11 mouse cellular contexts compared by ENCODE assay signal in genomic region chr1:171319748-171320147, GRCm38 (mm10). TPM values are rescaled to one million over a fixed set of nuclear protein-coding genes. Genes with fewer than 3 reads are reported as not detected.
DNase-seq lines count a peak whose midpoint lies in the region; ATAC-seq and TF ChIP-seq lines count a peak whose summit lies in the region.
"Had no signal": no experiment of that assay in that cellular context is flagged by ENCODE, and none has a peak within 500 bp of the region (broad histone marks: within the 10 kb centered on the region; RNA-seq: fewer than 3 reads in every experiment).

No protein-coding gene starts in this region.

- H3K4me3 ChIP-seq in E14TG2a.4 (replicated peaks; ENCODE audit: low read length) = peak overlapping the region; percentile 87
- peak overlapping the region; percentile 42 for H3K4me3 ChIP-seq in embryonic facial prominence, embryonic 10.5 days
- peak overlapping the region; percentile 24 for H3K4me3 ChIP-seq in kidney, postnatal 0 days (replicated peaks; ENCODE audit: low read depth, low read length)
- H3K4me3 ChIP-seq: erythroblast, embryonic 14.5 days had no signal

- H3K4me2 ChIP-seq in kidney, postnatal 0 days (ENCODE audit: low read length) = peak overlapping the region; percentile 48

- no peak overlapping the region; the same call in 1 of the 2 replicates for H3K27ac ChIP-seq in embryonic facial prominence, embryonic 10.5 days (replicated peaks)
- H3K27ac ChIP-seq in kidney, postnatal 0 days = no peak overlapping the region

- H3K27me3 ChIP-seq in E14TG2a.4 (ENCODE audit: insufficient read depth, low read length) = no peaks in the 10 kb centered on the region
- H3K27me3 ChIP-seq in embryonic facial prominence, embryonic 10.5 days (replicated peaks; ENCODE audit: low read depth, poor library complexity, severe bottlenecking) = no peaks in the 10 kb centered on the region
- no peaks in the 10 kb centered on the region for H3K27me3 ChIP-seq in kidney, postnatal 0 days (ENCODE audit: insufficient read depth, low read length)

- peak; percentile 71 for DNase-seq in heart, adult 11 months
- no peak for DNase-seq in heart, postnatal 36 days
- DNase-seq in embryonic facial prominence, embryonic 10.5 days (ENCODE audit: low spot score) = no peak
- no peak for DNase-seq in kidney, postnatal 0 days (ENCODE audit: low spot score)
- no peak for DNase-seq in frontal cortex, postnatal 14 days (ENCODE audit: low spot score in 2 of 2)
- DNase-seq in thymus, postnatal 4 days = no peak
- no peak for DNase-seq in adrenal gland, postnatal 25 days
- DNase-seq: adrenal gland, adult 8-10 months; thymus, postnatal 25 days had no signal

- 13% methylated on average over 7 of the region's 7 CpGs for WGBS in embryonic facial prominence, embryonic 10.5 days
- 10% methylated on average over 7 of the region's 7 CpGs for WGBS in kidney, postnatal 0 days

- TF ChIP-seq CTCF in E14TG2a.4 (conservative IDR thresholded peaks at IDR 0.05; ENCODE audit: low read length) = no peak
- no peak for TF ChIP-seq CTCF in kidney, postnatal 0 days (IDR thresholded peaks at IDR 0.05; ENCODE audit: low read depth)

- H3K4me1 ChIP-seq in E14TG2a.4 (replicated peaks; ENCODE audit: low read depth, low read length) = peaks cover 55% of the 10 kb centered on the region
- peaks cover 9% of the 10 kb centered on the region; the same call in 1 of the 2 replicates for H3K4me1 ChIP-seq in embryonic facial prominence, embryonic 10.5 days
- no peaks in the 10 kb centered on the region for H3K4me1 ChIP-seq in kidney, postnatal 0 days (replicated peaks; ENCODE audit: insufficient read depth, low read length)

- H3K9me3 ChIP-seq in E14TG2a.4 (ENCODE audit: low read length) = no peaks in the 10 kb centered on the region
- H3K9me3 ChIP-seq in embryonic facial prominence, embryonic 10.5 days = no peaks in the 10 kb centered on the region
- H3K9me3 ChIP-seq in kidney, postnatal 0 days (replicated peaks; ENCODE audit: low read length) = no peaks in the 10 kb centered on the region

- intact Hi-C loops in heart, postnatal 36 days (cut with DNase I) = loop anchor here (5.0 kb wide), 2 partner anchors 158 to 248 kb away; no protein-coding TSS in a partner anchor

- no peaks in the 10 kb centered on the region for H3K36me3 ChIP-seq in E14TG2a.4 (ENCODE audit: insufficient read depth, low read length)
- 0 out of 2 replicates have a peak, but pooled peaks cover under 1% of the 10 kb centered on the region for H3K36me3 ChIP-seq in embryonic facial prominence, embryonic 10.5 days (replicated peaks)
- H3K36me3 ChIP-seq in kidney, postnatal 0 days (ENCODE audit: insufficient read depth, low read length) = no peaks in the 10 kb centered on the region

- ATAC-seq in kidney, postnatal 0 days (replicated peaks; ENCODE audit: low FRiP score, low read depth) = peak; percentile 69

- H3K9ac ChIP-seq in kidney, postnatal 0 days (ENCODE audit: low read depth, low read length) = peak overlapping the region; percentile 31; the same call in 1 of the 2 replicates

RNA-seq across cellular contexts. Expression of gene Dedd, which starts 9.2 kb away (rescaled TPM):
- 10 to 100 TPM; 21.3 to 24.2 TPM for total RNA-seq in heart, postnatal 36 days (2021)
- polyA plus RNA-seq in embryonic facial prominence, embryonic 10.5 days (2016; fragmentation: Nextera tagmentation; extraction: Ambion mirVana) = 50.3 and 50.4 TPM in 2 replicates
- polyA plus RNA-seq in kidney, postnatal 0 days (2015; fragmentation: Nextera tagmentation; extraction: Ambion mirVana) = 43.9 and 46.0 TPM in 2 replicates
- 35.9 and 36.5 TPM in 2 replicates for total RNA-seq in adrenal gland, postnatal 25 days (2021)

RNA-seq across cellular contexts. Expression of gene Ufc1, which starts 24.9 kb away (rescaled TPM):
- 10 to 100 TPM; 84.9 to 88.8 TPM for total RNA-seq in heart, postnatal 36 days (2021)
- 100 and 105 TPM in 2 replicates for polyA plus RNA-seq in embryonic facial prominence, embryonic 10.5 days (2016; fragmentation: Nextera tagmentation; extraction: Ambion mirVana)
- 133 and 136 TPM in 2 replicates for polyA plus RNA-seq in kidney, postnatal 0 days (2015; fragmentation: Nextera tagmentation; extraction: Ambion mirVana)
- 132 and 151 TPM in 2 replicates for total RNA-seq in adrenal gland, postnatal 25 days (2021)

RNA-seq across cellular contexts. Expression of gene Nit1, which starts 25.7 kb away (rescaled TPM):
- total RNA-seq in heart, postnatal 36 days (2021) = 10 to 100 TPM; 27.7 to 28.4 TPM
- polyA plus RNA-seq in embryonic facial prominence, embryonic 10.5 days (2016; fragmentation: Nextera tagmentation; extraction: Ambion mirVana) = 33.6 and 36.8 TPM in 2 replicates
- 59.8 and 64.4 TPM in 2 replicates for polyA plus RNA-seq in kidney, postnatal 0 days (2015; fragmentation: Nextera tagmentation; extraction: Ambion mirVana)
- total RNA-seq in adrenal gland, postnatal 25 days (2021) = 83.2 and 86.9 TPM in 2 replicates

RNA-seq across cellular contexts. Expression of gene Pfdn2, which starts 25.7 kb away (rescaled TPM):
- 10 to 100 TPM; 79.4 to 95.6 TPM for total RNA-seq in heart, postnatal 36 days (2021)
- 156 TPM in 2 replicates for polyA plus RNA-seq in embryonic facial prominence, embryonic 10.5 days (2016; fragmentation: Nextera tagmentation; extraction: Ambion mirVana)
- 92.1 and 105 TPM in 2 replicates for polyA plus RNA-seq in kidney, postnatal 0 days (2015; fragmentation: Nextera tagmentation; extraction: Ambion mirVana)
- total RNA-seq in adrenal gland, postnatal 25 days (2021) = 140 and 145 TPM in 2 replicates

RNA-seq across cellular contexts. Expression of gene Usp21, which starts 32.0 kb away (rescaled TPM):
- total RNA-seq in heart, postnatal 36 days (2021) = 10 to 100 TPM; 22.1 to 22.3 TPM
- 106 and 107 TPM in 2 replicates for polyA plus RNA-seq in embryonic facial prominence, embryonic 10.5 days (2016; fragmentation: Nextera tagmentation; extraction: Ambion mirVana)
- polyA plus RNA-seq in kidney, postnatal 0 days (2015; fragmentation: Nextera tagmentation; extraction: Ambion mirVana) = 59.4 and 63.3 TPM in 2 replicates
- 47.8 and 50.5 TPM in 2 replicates for total RNA-seq in adrenal gland, postnatal 25 days (2021)

Comparison
In these comparisons a context has a peak if more than half of its experiments do, and no peak if none do; other contexts are left out.
1. H3K4me3 ChIP-seq: peak in every context shown above with its lines; median percentile 87 in E14TG2a.4; 42 in embryonic facial prominence, embryonic 10.5 days; 24 in kidney, postnatal 0 days.